ENCODE assay signal across 8 mouse cellular contexts in genomic region chr2:168117147-168117546, GRCm38 (mm10). TPM values are rescaled to one million over a fixed set of nuclear protein-coding genes. Genes with fewer than 3 reads are reported as not detected.
DNase-seq lines count a peak whose midpoint lies in the region; ATAC-seq and TF ChIP-seq lines count a peak whose summit lies in the region.

No protein-coding gene starts in this region.

- no peak overlapping the region for H3K27ac ChIP-seq in forebrain, embryonic 12.5 days
- no peak overlapping the region for H3K27ac ChIP-seq in hindbrain, postnatal 0 days
- no peak overlapping the region for H3K27ac ChIP-seq in limb, embryonic 11.5 days (replicated peaks; ENCODE audit: low read depth, low read length)
- H3K27ac ChIP-seq in midbrain, embryonic 11.5 days (ENCODE audit: low read depth, low read length) = no peak overlapping the region

- ATAC-seq in forebrain, embryonic 12.5 days (ENCODE audit: low FRiP score) = peak; percentile 56
- peak; percentile 53 for ATAC-seq in hindbrain, postnatal 0 days
- peak; percentile 35; the same call in 1 of the 2 replicates for ATAC-seq in limb, embryonic 11.5 days (ENCODE audit: insufficient number of reproducible peaks, low FRiP score, low TSS enrichment, low read depth)
- ATAC-seq in midbrain, embryonic 11.5 days (ENCODE audit: low FRiP score) = peak; percentile 67

- peak; percentile 50 for TF ChIP-seq CTCF in hindbrain, postnatal 0 days (IDR thresholded peaks at IDR 0.05; ENCODE audit: low read depth)

- peak; percentile 73 to 75 for DNase-seq in adrenal gland, adult 18-20 months (ENCODE audit: low spot score in 2 of 2)
- no peak for DNase-seq in adrenal gland, postnatal 4 days (ENCODE audit: low spot score in 2 of 2)
- peak; percentile 49 for DNase-seq in c-Kit-positive CD71-positive TER-119-negative erythroid progenitor cells, embryonic 14.5 days (ENCODE audit: low read depth)
- DNase-seq in hindbrain, postnatal 0 days (ENCODE audit: low spot score) = peak; percentile 75
- DNase-seq in limb, embryonic 11.5 days (ENCODE audit: low spot score) = peak; percentile 85
- peak; percentile 99 for DNase-seq in midbrain, embryonic 11.5 days (ENCODE audit: low spot score, missing footprints)
- DNase-seq in spleen, postnatal 36 days (ENCODE audit: low spot score in 2 of 2) = peak; percentile 34 to 36

- peak overlapping the region; percentile 76 for H3K4me2 ChIP-seq in forebrain, embryonic 12.5 days
- peak overlapping the region; percentile 63 for H3K4me2 ChIP-seq in hindbrain, postnatal 0 days (ENCODE audit: low read depth, low read length)
- peak overlapping the region; percentile 60 for H3K4me2 ChIP-seq in limb, embryonic 11.5 days (ENCODE audit: low read depth, severe bottlenecking)
- H3K4me2 ChIP-seq in midbrain, embryonic 11.5 days = peak overlapping the region; percentile 52

- peak overlapping the region; percentile 56 for H3K9ac ChIP-seq in forebrain, embryonic 12.5 days
- H3K9ac ChIP-seq in hindbrain, postnatal 0 days (replicated peaks; ENCODE audit: low read length) = peak overlapping the region; percentile 35; the same call in 1 of the 2 replicates
- H3K9ac ChIP-seq in limb, embryonic 11.5 days (ENCODE audit: low read length) = peak overlapping the region; percentile 58
- peak overlapping the region; percentile 56 for H3K9ac ChIP-seq in midbrain, embryonic 11.5 days (ENCODE audit: low read length)

- H3K9me3 ChIP-seq in forebrain, embryonic 12.5 days = no peaks in the 10 kb centered on the region
- H3K9me3 ChIP-seq in hindbrain, postnatal 0 days (ENCODE audit: low read length) = no peaks in the 10 kb centered on the region
- no peaks in the 10 kb centered on the region for H3K9me3 ChIP-seq in limb, embryonic 11.5 days (ENCODE audit: control insufficient read depth, low read length)
- H3K9me3 ChIP-seq in midbrain, embryonic 11.5 days (ENCODE audit: control insufficient read depth, low read length) = no peaks in the 10 kb centered on the region

- H3K27me3 ChIP-seq in forebrain, embryonic 12.5 days = peaks cover 16% of the 10 kb centered on the region
- H3K27me3 ChIP-seq in hindbrain, postnatal 0 days (ENCODE audit: insufficient read depth, low read length) = no peaks in the 10 kb centered on the region
- 0 out of 2 replicates have a peak, but pooled peaks cover 2% of the 10 kb centered on the region for H3K27me3 ChIP-seq in limb, embryonic 11.5 days (ENCODE audit: control insufficient read depth, insufficient read depth, low read length)
- H3K27me3 ChIP-seq in midbrain, embryonic 11.5 days (ENCODE audit: control insufficient read depth, insufficient read depth, low read length) = 0 out of 2 replicates have a peak, but pooled peaks cover 2% of the 10 kb centered on the region

- WGBS in forebrain, embryonic 12.5 days = under 1% methylated on average over 37 of the region's 37 CpGs
- WGBS in hindbrain, postnatal 0 days = under 1% methylated on average over 36 of the region's 37 CpGs
- under 1% methylated on average over 37 of the region's 37 CpGs for WGBS in limb, embryonic 11.5 days
- under 1% methylated on average over 35 of the region's 37 CpGs for WGBS in midbrain, embryonic 11.5 days

- H3K36me3 ChIP-seq in forebrain, embryonic 12.5 days (replicated peaks) = no peaks in the 10 kb centered on the region
- no peaks in the 10 kb centered on the region for H3K36me3 ChIP-seq in hindbrain, postnatal 0 days (ENCODE audit: insufficient read depth, low read length)
- no peaks in the 10 kb centered on the region for H3K36me3 ChIP-seq in limb, embryonic 11.5 days (ENCODE audit: control insufficient read depth, insufficient read depth, low read length)
- H3K36me3 ChIP-seq in midbrain, embryonic 11.5 days (ENCODE audit: control insufficient read depth, insufficient read depth, low read length) = no peaks in the 10 kb centered on the region

- H3K4me3 ChIP-seq in forebrain, embryonic 12.5 days (replicated peaks) = peak overlapping the region; percentile 43
- peak overlapping the region; percentile 34 for H3K4me3 ChIP-seq in hindbrain, postnatal 0 days (ENCODE audit: low read length)
- H3K4me3 ChIP-seq in limb, embryonic 11.5 days (ENCODE audit: low read depth, low read length) = peak overlapping the region; percentile 22
- H3K4me3 ChIP-seq in midbrain, embryonic 11.5 days (ENCODE audit: low read depth, low read length) = peak overlapping the region; percentile 29

- peaks cover 20% of the 10 kb centered on the region for H3K4me1 ChIP-seq in forebrain, embryonic 12.5 days
- H3K4me1 ChIP-seq in hindbrain, postnatal 0 days (ENCODE audit: insufficient read depth, low read length) = peaks cover 7% of the 10 kb centered on the region; the same call in 1 of the 2 replicates
- H3K4me1 ChIP-seq in limb, embryonic 11.5 days (ENCODE audit: control insufficient read depth, insufficient read depth, low read length) = 0 out of 2 replicates have a peak, but pooled peaks cover 3% of the 10 kb centered on the region
- peaks cover 10% of the 10 kb centered on the region for H3K4me1 ChIP-seq in midbrain, embryonic 11.5 days (ENCODE audit: control insufficient read depth, insufficient read depth, low read length)

RNA-seq across cellular contexts. Expression of gene Pard6b, which starts 36.3 kb away (rescaled TPM):
- total RNA-seq in adrenal gland, adult 18-20 months (2021) = 1 to 10 TPM; 1.2 to 1.6 TPM
- total RNA-seq in adrenal gland, postnatal 4 days (2021) = 1 to 10 TPM; 2.7 to 9.6 TPM
- polyA plus RNA-seq in forebrain, embryonic 12.5 days (2016; fragmentation: Nextera tagmentation; extraction: Ambion mirVana) = 11.4 and 13.5 TPM in 2 replicates
- 5.1 and 7.7 TPM in 2 replicates for total RNA-seq in hindbrain, postnatal 0 days (2014; rRNA removed)
- polyA plus RNA-seq in hindbrain, postnatal 0 days (2015; fragmentation: Nextera tagmentation; extraction: Ambion mirVana) = 3.7 and 4.5 TPM in 2 replicates
- 5.0 and 5.7 TPM in 2 replicates for polyA plus RNA-seq in limb, embryonic 11.5 days (2014; fragmentation: Nextera tagmentation; extraction: Ambion mirVana)
- polyA plus RNA-seq in midbrain, embryonic 11.5 days (2014; fragmentation: Nextera tagmentation; extraction: Ambion mirVana) = 6.5 and 8.0 TPM in 2 replicates

Comparison
In these comparisons a context has a peak if more than half of its experiments do, and no peak if none do; other contexts are left out.
1. DNase-seq: peak in adrenal gland, adult 18-20 months (2 of 2), c-Kit-positive CD71-positive TER-119-negative erythroid progenitor cells, embryonic 14.5 days (single experiment), hindbrain, postnatal 0 days (single experiment), limb, embryonic 11.5 days (single experiment), midbrain, embryonic 11.5 days (single experiment) and spleen, postnatal 36 days (2 of 2); none in adrenal gland, postnatal 4 days (0 of 2).
2. Peak in every context shown above with its lines, with median percentiles within 50 percentile points of each other: ATAC-seq, H3K4me2 ChIP-seq, H3K4me3 ChIP-seq and H3K9ac ChIP-seq.